Mouse (Mus musculus) olfactory bulb, adult 2 months (tissue): ENCODE data around the gene Frmd4a.

ENCODE experiments used
- CTCF ChIP-seq: fragments of 200-500 bp; IDR thresholded peaks from 2 replicates; pipeline ENCODE4 v1.5.1; 2012; ENCODE audit warnings: low read depth, mild to moderate bottlenecking, low read length, moderate library complexity; ENCODE audit not compliant: insufficient read depth
- POLR2A ChIP-seq: fragments of 200-500 bp; IDR thresholded peaks from 2 replicates; pipeline ENCODE4 v1.6.1; 2012; ENCODE audit warnings: mild to moderate bottlenecking, low read depth, low read length, moderate library complexity; ENCODE audit not compliant: insufficient read depth

GRCm38 (mm10) chr2:4579357-4580068, 562.0 kb downstream of the Frmd4a start:
- TF ChIP-seq POLR2A (no peak), CTCF (no peak)
